Mouse (Mus musculus) erythroid progenitor cell, adult 5-6 weeks (primary cell): ENCODE measurements around the gene Atp6v1b1. TPM values are rescaled to one million over a fixed set of nuclear protein-coding genes. Genes with fewer than 3 reads are reported as not detected.
A peak's percentile ranks its signal among the peaks of the same experiment; 100 is the strongest.
"Not testable (repeated sequence)": the region's sequence is repeated elsewhere in the genome, so short reads cannot be mapped to it uniquely, and the experiment has no call there.

Source experiments
- ATAC-seq: replicated peaks from 2 replicates; pipeline ENCODE4 v1.8.0; 2016; ENCODE audit warnings: moderate number of reproducible peaks, mild to moderate bottlenecking, moderate TSS enrichment, inconsistent platforms; ENCODE audit not compliant: poor library complexity, low FRiP score, severe bottlenecking
- total RNA-seq, 2 experiments: library from RNA; stranded (forward) in 1 of 2; stranded (reverse) in 1 of 2; fragments of 150-400 nt in 1 of 2; fragments of 186-747, 209-891 nt in 1 of 2; gene quantifications; 2 replicates each; pipeline versions ENCODE4 v1.2.3 to v1.2.4; 2015 to 2017; ENCODE audit warnings: low replicate concordance in 2 of 2

Atp6v1b1 gene
- total RNA-seq, 2 experiments from 2014 or later, result not detected

DNA sequence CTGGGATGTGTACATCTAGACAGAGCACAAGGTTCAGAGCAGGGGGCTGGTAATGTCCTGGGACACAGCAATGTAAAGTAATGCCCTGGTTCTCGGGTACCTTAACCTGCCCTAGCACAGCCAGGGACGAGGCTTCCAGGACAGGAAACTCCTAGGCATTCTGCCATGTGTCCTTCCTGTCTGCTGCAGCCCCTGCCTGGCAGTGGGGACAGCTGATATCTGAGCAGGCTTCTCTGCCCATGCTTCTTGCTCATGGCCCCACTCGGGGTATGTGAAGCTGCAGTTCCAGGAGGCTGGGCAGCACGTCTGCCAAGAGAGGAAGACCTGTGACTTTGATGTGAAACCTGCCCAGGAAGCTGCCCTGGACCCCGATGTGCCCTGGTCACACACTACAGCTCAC, 25.7 kb downstream of the Atp6v1b1 start:
- no peak for ATAC-seq

DNA sequence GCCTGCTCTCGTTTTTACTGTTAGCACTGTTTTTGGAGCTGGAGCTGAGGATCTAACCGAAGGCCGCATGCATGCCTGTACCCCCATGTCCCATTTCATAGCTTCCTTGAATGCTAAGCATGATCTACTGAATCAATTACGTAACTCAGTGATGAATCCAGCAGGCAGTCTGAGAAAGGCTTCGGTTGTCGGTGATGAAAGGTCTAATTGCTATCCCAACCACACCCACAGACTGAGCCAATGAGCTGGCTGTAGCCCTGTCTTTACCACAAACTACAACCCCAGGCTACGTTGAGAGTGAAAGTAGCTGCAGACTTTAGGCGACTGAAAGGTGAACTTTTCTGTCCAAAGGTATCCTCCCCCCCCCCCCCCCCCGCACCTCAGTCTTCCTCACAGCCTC, 31.3 kb downstream of the Atp6v1b1 start:
- no peak for ATAC-seq

DNA sequence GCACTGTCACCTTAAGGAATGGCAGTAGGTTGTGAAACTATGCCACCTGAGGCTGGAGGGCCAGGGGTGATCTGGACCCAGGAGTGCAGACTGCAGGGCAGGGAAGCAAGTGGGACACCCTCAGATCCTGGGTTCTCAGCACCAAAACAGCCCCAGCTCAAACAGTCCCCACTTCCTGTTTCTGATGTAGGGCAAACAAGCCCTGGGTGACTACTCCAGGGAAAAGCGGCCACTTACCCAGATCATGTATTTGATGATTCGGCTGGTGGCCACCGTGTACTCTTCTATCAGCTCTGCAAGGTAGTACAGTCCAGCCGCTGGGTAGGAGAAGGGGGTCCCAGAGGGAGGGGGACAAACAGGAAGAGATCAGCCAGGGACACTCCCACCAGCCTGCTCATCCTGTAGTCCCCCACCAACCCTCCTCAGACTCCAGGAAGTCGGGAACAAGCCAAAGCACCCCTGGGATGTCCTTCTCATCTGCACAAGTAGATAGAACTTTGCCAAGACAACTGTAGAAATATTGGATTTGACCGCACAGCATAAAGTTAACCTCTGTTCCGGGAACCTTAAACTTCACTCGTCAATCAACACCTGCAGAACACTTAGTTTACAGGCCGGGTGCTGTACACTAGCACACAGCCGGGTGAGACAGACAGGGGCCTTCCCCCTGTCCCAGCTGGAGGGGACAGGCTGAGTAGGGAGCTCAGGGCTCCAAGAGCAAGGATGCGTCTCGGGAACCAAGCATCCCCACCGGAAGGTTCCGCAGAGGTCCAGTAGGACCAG, 32.2 kb downstream of the Atp6v1b1 start:
- ATAC-seq, result 0 out of 2 replicates have a peak, but pooled peaks have one; percentile 10

DNA sequence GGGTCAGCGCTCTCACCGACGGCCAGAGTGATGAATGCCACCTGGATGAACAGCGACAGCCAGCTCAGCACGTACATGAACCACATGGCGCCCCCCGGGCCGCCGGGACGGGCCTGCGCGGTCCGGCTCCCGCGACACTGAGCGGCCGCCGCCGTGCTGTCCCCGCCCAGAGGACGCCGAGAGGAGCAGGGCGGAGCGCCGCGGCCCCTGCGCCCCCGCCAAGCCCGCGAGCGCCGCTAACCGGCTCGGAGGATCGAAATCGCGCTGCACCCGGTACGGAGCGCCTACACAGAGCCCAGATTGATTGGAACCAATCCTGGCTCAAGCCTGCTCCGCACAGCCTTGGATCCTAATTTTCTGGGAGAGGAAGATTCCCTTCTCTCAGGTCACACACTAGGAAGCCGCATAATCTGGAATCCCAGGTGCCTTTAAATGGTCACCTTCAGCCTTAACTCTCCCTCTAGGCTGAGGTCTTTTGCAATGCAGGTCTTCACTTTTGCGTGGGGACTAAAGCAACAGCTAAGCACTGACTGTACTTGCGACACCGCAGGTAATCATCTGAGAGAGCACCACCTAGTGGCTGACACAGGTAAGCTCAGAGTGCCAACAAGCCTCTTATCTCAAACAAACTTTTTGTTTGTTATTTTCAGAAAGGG, 33.0 kb downstream of the Atp6v1b1 start, which contains the start of gene Tex261:
Tex261 (minus strand) TSS at position 176 of the 656 bp plus-strand sequence.
- ATAC-seq, result peak; percentile 85

GRCm38 (mm10) chr6:83778306-83778705, 35.5 kb downstream of the Atp6v1b1 start:
- no peak for ATAC-seq

- 0 out of 2 replicates have a peak, but pooled peaks have one; percentile 60 for ATAC-seq
These were observed 36.2 kb downstream of the Atp6v1b1 start for GRCm38 (mm10) chr6:83779026-83779425.

DNA sequence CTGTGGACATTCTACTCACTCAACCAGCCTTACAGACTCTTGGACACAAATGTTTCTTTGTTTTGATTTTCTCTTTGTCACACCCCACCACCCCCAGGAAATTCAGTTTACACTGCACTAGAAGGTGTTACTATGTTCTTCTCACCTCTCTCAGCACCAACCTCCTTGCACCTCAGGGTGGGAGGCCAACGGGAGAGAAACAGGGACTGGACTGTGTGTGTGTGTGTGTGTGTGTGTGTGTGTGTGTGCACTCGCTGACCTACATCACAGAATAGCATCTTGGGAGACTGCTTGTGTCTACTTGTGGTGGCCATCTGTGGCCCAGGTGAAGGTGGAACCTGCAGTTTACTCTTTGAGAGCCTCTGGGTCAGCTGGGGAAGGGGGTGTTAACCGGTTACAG, 43.6 kb downstream of the Atp6v1b1 start:
- no peak for ATAC-seq

DNA sequence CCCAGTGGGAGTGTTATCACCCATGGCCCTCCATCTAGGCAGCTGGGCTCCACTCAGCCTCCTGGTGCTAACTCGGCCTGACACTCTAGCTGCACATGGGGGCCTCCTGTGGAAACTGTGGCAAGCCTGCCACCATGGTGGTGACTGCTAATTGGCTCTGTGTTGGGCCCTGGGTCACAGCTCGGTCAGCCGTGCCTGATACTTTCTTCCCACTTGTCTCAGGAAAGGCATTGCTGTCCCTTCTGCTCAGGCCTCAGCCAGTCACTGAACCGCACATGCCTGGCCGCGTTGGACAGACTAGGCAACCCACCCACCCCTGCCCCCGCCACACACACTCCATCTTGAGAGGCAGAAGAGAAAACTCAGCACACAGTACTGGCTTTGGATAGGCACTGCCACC, 45.8 kb downstream of the Atp6v1b1 start:
- no peak for ATAC-seq

DNA sequence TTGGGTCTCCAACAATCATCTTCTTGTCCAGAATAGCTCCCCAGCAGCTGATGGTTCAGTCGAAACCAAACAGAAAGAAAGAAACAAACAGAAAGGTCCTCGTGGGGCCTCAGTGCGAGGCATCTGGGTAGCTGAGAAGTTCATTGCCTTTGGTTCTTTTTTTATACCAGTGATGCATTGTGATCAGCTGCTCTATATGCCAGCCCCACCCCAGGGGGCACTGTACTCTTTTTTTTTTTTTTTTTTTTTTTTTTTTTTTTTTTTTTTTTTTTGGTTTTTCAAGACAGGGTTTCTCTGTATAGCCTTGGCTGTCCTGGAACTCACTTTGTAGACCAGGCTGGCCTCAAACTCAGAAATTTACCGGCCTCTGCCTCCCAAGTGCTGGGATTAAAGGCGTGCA, 47.7 kb downstream of the Atp6v1b1 start:
- not testable (repeated sequence) for ATAC-seq

- ATAC-seq, result no peak
These were observed 48.6 kb downstream of the Atp6v1b1 start for GRCm38 (mm10) chr6:83791251-83791890.

DNA sequence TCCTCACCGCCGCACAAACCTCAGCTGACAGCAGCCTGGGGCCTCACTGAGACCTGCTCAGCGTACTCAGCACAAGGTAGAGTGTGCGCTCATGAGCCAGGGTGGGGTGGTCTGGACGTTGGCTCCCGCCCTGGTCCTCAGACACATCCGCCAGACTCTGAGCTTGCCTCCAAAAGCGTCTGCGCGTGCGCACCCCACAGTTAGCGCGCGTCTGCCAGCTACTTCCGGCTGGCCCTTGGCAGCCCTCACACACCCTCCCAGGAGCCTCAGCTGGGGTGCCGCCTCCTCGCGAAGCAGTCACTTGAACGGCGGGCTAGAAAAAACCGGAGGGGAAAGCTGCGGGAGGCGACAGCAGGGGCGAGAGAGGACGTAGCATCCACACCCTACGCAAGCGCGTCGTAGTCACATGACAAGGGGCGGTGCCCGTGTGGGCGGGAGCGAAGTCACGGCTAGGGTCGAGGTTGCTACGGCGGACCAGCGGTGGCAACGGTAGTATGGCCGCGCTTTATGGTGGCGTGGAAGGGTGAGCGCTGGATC, 52.0 kb downstream of the Atp6v1b1 start, which contains the start of gene Nagk:
Nagk (plus strand) TSS at position 223 of the 537 bp plus-strand sequence.
- ATAC-seq, result peak; percentile 94

DNA sequence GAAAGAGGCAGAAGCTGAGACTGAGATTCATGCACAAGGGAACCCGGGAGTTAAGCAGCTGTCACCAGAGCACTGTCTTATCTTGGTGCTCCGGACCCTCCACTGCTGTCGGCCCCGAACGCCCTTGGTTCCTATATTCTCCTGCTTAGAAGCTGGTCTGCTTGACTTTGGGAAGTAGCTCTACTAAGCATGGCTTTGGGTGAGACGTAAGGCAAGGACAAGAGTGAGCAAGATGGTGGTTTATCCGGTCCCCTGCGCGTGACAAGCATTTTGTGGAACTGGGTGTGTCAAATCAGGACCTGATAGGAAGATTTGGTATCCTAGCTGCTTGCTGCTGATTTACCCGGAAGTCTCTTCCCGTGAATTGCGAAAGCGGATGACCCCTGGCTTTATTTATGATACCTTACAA, 52.7 kb downstream of the Atp6v1b1 start:
- no peak for ATAC-seq

DNA sequence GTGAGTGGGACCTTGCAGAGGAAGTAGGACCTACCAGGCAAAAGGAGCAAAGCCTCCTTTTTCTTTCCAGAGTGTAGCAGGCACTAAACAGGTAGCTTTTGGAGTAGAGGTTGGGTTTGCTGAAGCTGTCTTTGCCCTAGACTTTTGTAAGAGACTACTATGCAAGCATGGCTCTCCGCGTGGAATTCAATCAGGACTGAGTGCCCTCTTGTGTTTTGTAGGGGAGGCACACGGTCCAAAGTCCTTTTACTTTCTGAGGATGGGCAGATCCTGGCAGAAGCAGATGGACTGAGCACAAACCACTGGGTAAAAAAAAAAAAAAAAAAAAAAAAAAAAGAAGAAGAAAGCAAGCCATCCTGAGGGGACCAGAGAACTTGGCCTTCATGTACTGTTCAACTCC, 53.9 kb downstream of the Atp6v1b1 start:
- no peak for ATAC-seq

GRCm38 (mm10) chr6:83802033-83802432, 59.2 kb downstream of the Atp6v1b1 start:
- ATAC-seq, result no peak

GRCm38 (mm10) chr6:83802846-83803245, 60.1 kb downstream of the Atp6v1b1 start:
- ATAC-seq, result no peak

Other genes starting within 250 kb of the Atp6v1b1 start
- 26.0 and 58.4 TPM in 2 replicates for gene Dguok, start 236.0 kb upstream of the Atp6v1b1 start, total RNA-seq (2015; ENCODE audit: low replicate concordance)
- gene Dguok, start 236.0 kb upstream of the Atp6v1b1 start, total RNA-seq (2017; ENCODE audit: low replicate concordance), result 25.1 and 27.7 TPM in 2 replicates
- not detected in 2 replicates for gene Actg2, start 206.7 kb upstream of the Atp6v1b1 start, total RNA-seq (2015; ENCODE audit: low replicate concordance)
- gene Actg2, start 206.7 kb upstream of the Atp6v1b1 start, total RNA-seq (2017; ENCODE audit: low replicate concordance), result not detected in 2 replicates
- 10.5 and 13.3 TPM in 2 replicates for gene Stambp, start 170.3 kb upstream of the Atp6v1b1 start, total RNA-seq (2015; ENCODE audit: low replicate concordance)
- 1.0 and 9.7 TPM in 2 replicates for gene Stambp, start 170.3 kb upstream of the Atp6v1b1 start, total RNA-seq (2017; ENCODE audit: low replicate concordance)
- gene Clec4f, start 86.8 kb upstream of the Atp6v1b1 start, total RNA-seq (2015; ENCODE audit: low replicate concordance), result not detected in 2 replicates
- not detected in 2 replicates for gene Clec4f, start 86.8 kb upstream of the Atp6v1b1 start, total RNA-seq (2017; ENCODE audit: low replicate concordance)
- gene Cd207, start 65.1 kb upstream of the Atp6v1b1 start, total RNA-seq (2015; ENCODE audit: low replicate concordance), result not detected in 2 replicates
- gene Cd207, start 65.1 kb upstream of the Atp6v1b1 start, total RNA-seq (2017; ENCODE audit: low replicate concordance), result not detected in 2 replicates
- not detected in 2 replicates for gene Vax2, start 31.7 kb upstream of the Atp6v1b1 start, total RNA-seq (2015; ENCODE audit: low replicate concordance)
- not detected in 2 replicates for gene Vax2, start 31.7 kb upstream of the Atp6v1b1 start, total RNA-seq (2017; ENCODE audit: low replicate concordance)
- gene Ankrd53, start 19.7 kb downstream of the Atp6v1b1 start, total RNA-seq (2015; ENCODE audit: low replicate concordance), result not detected in 2 replicates
- gene Ankrd53, start 19.7 kb downstream of the Atp6v1b1 start, total RNA-seq (2017; ENCODE audit: low replicate concordance), result not detected in 2 replicates
- gene Tex261, start 32.8 kb downstream of the Atp6v1b1 start, total RNA-seq (2015; ENCODE audit: low replicate concordance), result 18.9 and 21.3 TPM in 2 replicates
- gene Tex261, start 32.8 kb downstream of the Atp6v1b1 start, total RNA-seq (2017; ENCODE audit: low replicate concordance), result 13.2 and 15.1 TPM in 2 replicates
- 4.3 and 5.0 TPM in 2 replicates for gene Nagk, start 52.0 kb downstream of the Atp6v1b1 start, total RNA-seq (2015; ENCODE audit: low replicate concordance)
- 3.6 and 4.1 TPM in 2 replicates for gene Nagk, start 52.0 kb downstream of the Atp6v1b1 start, total RNA-seq (2017; ENCODE audit: low replicate concordance)
- gene Paip2b, start 88.8 kb downstream of the Atp6v1b1 start, total RNA-seq (2015; ENCODE audit: low replicate concordance), result 4.7 and 8.8 TPM in 2 replicates
- 5.7 and 7.2 TPM in 2 replicates for gene Paip2b, start 88.8 kb downstream of the Atp6v1b1 start, total RNA-seq (2017; ENCODE audit: low replicate concordance)
- gene Zfp638, start 124.1 kb downstream of the Atp6v1b1 start, total RNA-seq (2015; ENCODE audit: low replicate concordance), result 51.6 and 71.0 TPM in 2 replicates
- gene Zfp638, start 124.1 kb downstream of the Atp6v1b1 start, total RNA-seq (2017; ENCODE audit: low replicate concordance), result 62.9 and 115 TPM in 2 replicates